Mouse (Mus musculus) liver, embryonic 15.5 days (tissue): ENCODE results near the gene Smpd4. TPM values are rescaled to one million over a fixed set of nuclear protein-coding genes. Genes with fewer than 3 reads are reported as not detected.
"Not testable (repeated sequence)": the region's sequence is repeated elsewhere in the genome, so short reads cannot be mapped to it uniquely, and the experiment has no call there.

Experiments
- ATAC-seq: fragments of 200-750 bp; cut with Nextera tagmentation; 2 replicates; pipeline ENCODE4 v1.8.0; 2017; ENCODE audit warnings: moderate number of reproducible peaks, mild to moderate bottlenecking, moderate library complexity; ENCODE audit not compliant: insufficient read depth
- H3K27ac ChIP-seq: fragments of 300-500 bp; sonication (generic); replicated peaks from 2 replicates; pipeline ENCODE4 v1.5.1; 2015; ENCODE audit warnings: mild to moderate bottlenecking, inconsistent platforms
- H3K27me3 ChIP-seq: fragments of 300-500 bp; sonication (generic); 2 replicates; pipeline ENCODE4 v1.6.1; 2015; ENCODE audit warnings: mild to moderate bottlenecking, inconsistent platforms
- H3K36me3 ChIP-seq: fragments of 300-500 bp; sonication (generic); replicated peaks from 2 replicates; pipeline ENCODE4 v1.6.1; 2015; ENCODE audit warnings: moderate library complexity, mild to moderate bottlenecking, inconsistent platforms
- H3K4me1 ChIP-seq: fragments of 300-500 bp; sonication (generic); replicated peaks from 2 replicates; pipeline ENCODE4 v1.6.1; 2015; ENCODE audit warnings: inconsistent platforms
- H3K4me2 ChIP-seq: fragments of 300-500 bp; sonication (generic); 2 replicates; pipeline ENCODE4 v1.6.1; 2015; ENCODE audit warnings: moderate library complexity, mild to moderate bottlenecking, inconsistent platforms
- H3K4me3 ChIP-seq: fragments of 300-500 bp; sonication (generic); replicated peaks from 2 replicates; pipeline ENCODE4 v1.5.1; 2015; ENCODE audit warnings: mild to moderate bottlenecking, inconsistent platforms
- H3K9ac ChIP-seq: fragments of 300-500 bp; sonication (generic); 2 replicates; pipeline ENCODE4 v1.6.1; 2015; ENCODE audit warnings: moderate library complexity, mild to moderate bottlenecking, inconsistent platforms
- H3K9me3 ChIP-seq: fragments of 300-500 bp; sonication (generic); replicated peaks from 2 replicates; pipeline ENCODE4 v1.6.1; 2016; ENCODE audit warnings: inconsistent platforms
- WGBS: fragments of 180-500 bp; shearing (Covaris S2); methylation state at CpG from one replicate; pipeline ENCODE4 v1.1.7; 2015; ENCODE audit warnings: mixed read lengths; ENCODE audit not compliant: insufficient replicate concordance; 5-methylcytosine and 5-hydroxymethylcytosine counted together
- polyA plus RNA-seq: library from polyadenylated mRNA; unstranded; fragments of >200 nt; fragmentation: Nextera tagmentation; extraction: Ambion mirVana; gene quantifications from 2 replicates; pipeline ENCODE4 v1.2.1, GENCODE M21; 2015

Gene Smpd4
- polyA plus RNA-seq, 1 experiment from 2014 or later, result 14.3 TPM

DNA sequence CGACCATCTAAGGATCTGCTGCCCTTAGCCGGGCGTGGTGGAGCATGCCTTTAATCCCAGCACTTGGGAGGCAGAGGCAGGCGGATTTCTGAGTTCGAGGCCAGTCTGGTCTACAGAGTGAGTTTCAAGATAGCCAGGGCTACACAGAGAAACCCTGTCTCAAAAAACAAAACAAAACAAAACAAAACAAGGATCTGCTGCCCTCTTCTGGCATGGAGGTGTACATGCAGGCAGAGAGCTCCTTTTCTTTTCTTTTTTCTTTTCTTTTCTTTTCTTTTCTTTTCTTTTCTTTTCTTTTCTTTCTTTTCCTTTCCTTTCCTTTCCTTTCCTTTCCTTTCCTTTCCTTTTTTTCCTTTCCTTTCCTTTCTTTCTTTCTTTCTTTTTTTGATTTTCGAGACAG lies 4.4 kb upstream of the Smpd4 start:
- 75% methylated on average over 6 of the region's 6 CpGs for WGBS
- H3K4me1 ChIP-seq, result peaks cover 15% of the 10 kb centered on the region
- H3K9ac ChIP-seq, H3K27ac ChIP-seq, H3K9me3 ChIP-seq, H3K4me2 ChIP-seq, H3K36me3 ChIP-seq, H3K27me3 ChIP-seq, ATAC-seq, H3K4me3 ChIP-seq: not testable (repeated sequence)

DNA sequence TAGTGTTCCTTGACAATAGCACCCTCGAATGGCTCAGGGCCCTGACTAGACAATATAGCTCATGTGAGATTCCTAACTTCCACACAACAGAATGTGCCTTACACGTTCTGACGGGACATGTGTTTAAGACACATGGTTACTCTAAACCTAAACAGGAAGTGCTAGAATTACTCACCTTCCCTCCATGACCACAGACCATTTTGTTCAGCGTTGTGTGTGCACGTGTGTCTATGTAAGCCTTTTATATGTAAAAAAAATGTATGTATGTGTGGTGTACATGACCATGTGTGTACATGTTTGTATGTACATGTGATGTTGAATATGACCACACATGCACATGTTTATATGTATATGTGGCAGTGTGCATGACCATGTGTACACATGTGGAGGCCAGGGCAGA lies 2.9 kb upstream of the Smpd4 start:
- Histone ChIP-seq H3K27ac (no peak overlapping the region), H3K4me1 (peaks cover 30% of the 10 kb centered on the region), H3K9ac (no peak overlapping the region), H3K4me3 (no peak overlapping the region), H3K27me3 (no peaks in the 10 kb centered on the region), H3K4me2 (no peak overlapping the region), H3K9me3 (no peaks in the 10 kb centered on the region), H3K36me3 (peaks cover 2% of the 10 kb centered on the region; the same call in 1 of the 2 replicates)
- ATAC-seq, result no peak
- WGBS, result 43% methylated on average over 5 of the region's 5 CpGs

DNA sequence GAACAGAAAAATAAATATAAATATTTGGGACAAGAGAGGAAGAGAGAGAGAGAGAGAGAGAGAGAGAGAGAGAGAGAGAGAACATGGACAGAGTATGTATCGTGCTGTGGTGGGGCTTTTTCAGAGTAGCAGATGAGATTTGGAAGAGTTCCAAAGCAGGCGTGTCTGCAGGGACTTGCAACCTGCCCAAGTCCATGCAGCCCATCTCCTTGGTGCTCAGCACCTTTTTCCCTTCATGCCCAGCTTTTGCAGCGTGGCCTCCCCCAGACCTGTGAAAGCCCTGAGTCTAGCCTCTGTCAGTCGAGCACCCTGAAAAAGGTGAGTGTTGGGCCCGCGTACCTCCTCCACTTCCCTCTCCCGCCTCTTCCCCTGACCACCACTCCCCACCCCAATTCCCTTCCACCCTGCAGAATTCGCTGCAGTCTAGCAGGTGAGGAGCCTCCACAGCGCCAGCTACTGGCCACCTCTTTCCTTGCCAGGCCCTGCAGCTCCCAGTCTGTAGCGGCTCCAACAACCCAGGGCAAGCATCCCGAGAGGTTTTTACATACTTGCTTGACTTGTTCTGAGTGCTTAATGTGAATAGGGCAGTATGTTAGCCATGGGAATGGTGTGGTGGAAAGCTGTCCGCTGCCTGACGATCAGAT lies 1.1 kb upstream of the Smpd4 start:
- Histone ChIP-seq H3K36me3 (peaks cover 18% of the 10 kb centered on the region), H3K9ac (no peak overlapping the region), H3K9me3 (no peaks in the 10 kb centered on the region), H3K4me2 (peak overlapping the region; percentile 79), H3K4me3 (no peak overlapping the region; the same call in 1 of the 2 replicates), H3K27me3 (no peaks in the 10 kb centered on the region), H3K27ac (no peak overlapping the region), H3K4me1 (peaks cover 35% of the 10 kb centered on the region)
- 0 out of 2 replicates have a peak, but pooled peaks have one; percentile 35 for ATAC-seq
- 20% methylated on average over 13 of the region's 13 CpGs for WGBS

DNA sequence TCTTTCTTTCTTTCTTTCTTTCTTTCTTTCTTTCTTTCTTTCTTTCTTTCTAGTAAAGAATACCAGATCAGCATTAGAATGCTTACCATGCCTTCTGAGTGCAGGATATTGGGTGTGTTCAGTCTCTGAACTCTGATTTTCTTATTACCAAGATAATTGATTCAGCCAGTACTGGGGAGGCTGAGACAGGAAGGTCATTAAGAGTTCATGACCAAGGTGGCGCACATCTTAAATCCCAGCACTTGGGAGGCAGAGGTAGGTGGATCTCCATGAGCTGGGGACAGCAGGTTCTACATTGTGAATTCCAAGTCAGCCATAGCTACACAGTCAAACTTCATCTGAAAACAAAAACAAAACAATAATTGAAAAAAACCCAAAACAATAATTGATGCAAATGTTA lies 2.8 kb downstream of the Smpd4 start:
- 70% methylated on average over 1 of the region's 1 CpGs for WGBS
- Histone ChIP-seq H3K9me3 (no peaks in the 10 kb centered on the region), H3K27ac (no peak overlapping the region), H3K4me1 (peaks cover 35% of the 10 kb centered on the region), H3K4me2 (no peak overlapping the region), H3K27me3 (no peaks in the 10 kb centered on the region), H3K4me3 (no peak overlapping the region), H3K36me3 (peaks cover 54% of the 10 kb centered on the region), H3K9ac (no peak overlapping the region)
- ATAC-seq, result no peak

DNA sequence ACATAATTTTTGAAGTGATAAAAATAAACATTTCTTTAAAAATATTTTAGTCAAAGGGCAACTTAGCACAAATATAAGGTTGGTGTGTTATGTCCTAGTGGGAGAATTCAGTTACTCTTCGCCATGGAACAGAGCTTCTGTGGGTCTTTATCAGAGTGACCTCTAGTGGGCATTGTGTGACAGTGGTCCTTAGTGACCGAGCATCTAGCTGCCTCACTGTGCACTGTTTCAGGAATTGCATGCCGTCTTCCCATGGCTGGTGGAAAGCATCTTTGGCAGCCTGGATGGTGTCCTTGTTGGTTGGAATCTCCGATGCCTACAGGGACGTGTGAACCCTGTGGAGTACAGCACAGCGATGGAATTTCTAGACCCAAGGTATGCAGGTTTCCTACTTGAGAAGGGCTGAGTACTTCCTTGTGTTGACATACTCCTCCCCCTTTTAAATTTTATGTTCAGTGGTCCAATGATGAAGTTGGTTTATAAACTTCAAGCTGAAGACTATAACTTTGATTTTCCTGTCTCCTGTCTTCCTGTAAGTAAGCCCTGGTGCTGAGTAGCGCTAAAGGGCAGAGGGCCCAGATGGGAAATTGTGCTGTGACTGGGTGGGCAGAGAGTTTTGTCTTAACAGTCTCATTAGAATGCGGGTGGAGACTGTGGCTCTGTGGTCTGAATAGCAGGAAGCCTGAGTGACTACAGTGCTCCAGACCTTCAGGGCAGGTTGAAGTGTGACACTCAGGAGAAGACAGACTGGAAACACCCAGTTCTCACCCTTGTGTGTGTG lies 6.5 kb downstream of the Smpd4 start:
- WGBS, result 74% methylated on average over 8 of the region's 8 CpGs
- no peaks in the 10 kb centered on the region for H3K27me3 ChIP-seq
- no peak overlapping the region for H3K27ac ChIP-seq
- no peak overlapping the region for H3K4me2 ChIP-seq
- no peak overlapping the region for H3K9ac ChIP-seq
- ATAC-seq, result no peak
- H3K36me3 ChIP-seq, result peaks cover 91% of the 10 kb centered on the region
- no peak overlapping the region for H3K4me3 ChIP-seq
- H3K4me1 ChIP-seq, result peaks cover 10% of the 10 kb centered on the region
- no peaks in the 10 kb centered on the region for H3K9me3 ChIP-seq

DNA sequence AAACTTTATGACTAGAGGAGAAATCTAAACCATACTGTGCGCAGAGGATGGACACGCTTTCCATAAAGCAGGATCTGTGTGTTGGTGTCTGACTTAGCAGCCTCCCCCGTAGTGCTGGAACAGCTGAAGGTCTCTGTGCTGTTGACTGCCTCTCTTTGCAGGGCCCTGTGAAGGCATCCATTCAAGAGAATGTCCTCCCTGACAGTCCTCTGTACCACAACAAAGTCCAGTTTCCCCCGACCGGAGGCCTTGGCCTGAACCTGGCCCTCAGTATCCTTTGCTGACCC lies 7.1 kb downstream of the Smpd4 start:
- Histone ChIP-seq H3K27me3 (no peaks in the 10 kb centered on the region), H3K4me3 (no peak overlapping the region), H3K9me3 (no peaks in the 10 kb centered on the region), H3K9ac (no peak overlapping the region), H3K36me3 (peaks cover 94% of the 10 kb centered on the region), H3K4me1 (peaks cover 5% of the 10 kb centered on the region; the same call in 1 of the 2 replicates), H3K4me2 (no peak overlapping the region), H3K27ac (no peak overlapping the region)
- WGBS, result 91% methylated on average over 5 of the region's 5 CpGs
- ATAC-seq, result no peak

DNA sequence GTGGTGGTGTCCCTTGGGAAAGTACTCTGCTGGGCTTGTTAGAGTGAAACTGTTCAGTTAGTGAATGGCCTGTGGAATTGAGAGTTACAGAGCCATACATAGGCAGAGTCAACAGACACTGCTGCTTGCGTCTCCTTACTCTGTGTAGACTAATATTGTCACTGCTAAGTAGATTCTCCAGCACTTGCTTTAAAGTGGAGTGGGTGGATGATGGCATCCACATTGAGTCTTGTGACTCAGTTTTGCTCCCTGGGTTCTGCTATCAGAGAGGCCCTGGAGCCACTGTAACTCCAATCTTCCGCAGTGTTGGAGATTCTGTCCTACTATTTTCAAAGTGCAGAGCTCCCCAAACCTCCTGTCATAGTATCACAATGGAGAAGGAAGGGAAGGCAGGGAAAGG lies 13.4 kb downstream of the Smpd4 start:
- Histone ChIP-seq H3K27ac (no peak overlapping the region), H3K36me3 (peaks cover 81% of the 10 kb centered on the region), H3K4me1 (peaks cover 39% of the 10 kb centered on the region), H3K9ac (no peak overlapping the region), H3K27me3 (no peaks in the 10 kb centered on the region), H3K4me3 (no peak overlapping the region), H3K4me2 (no peak overlapping the region), H3K9me3 (no peaks in the 10 kb centered on the region)
- WGBS, result 83% methylated on average over 2 of the region's 2 CpGs
- ATAC-seq, result no peak

DNA sequence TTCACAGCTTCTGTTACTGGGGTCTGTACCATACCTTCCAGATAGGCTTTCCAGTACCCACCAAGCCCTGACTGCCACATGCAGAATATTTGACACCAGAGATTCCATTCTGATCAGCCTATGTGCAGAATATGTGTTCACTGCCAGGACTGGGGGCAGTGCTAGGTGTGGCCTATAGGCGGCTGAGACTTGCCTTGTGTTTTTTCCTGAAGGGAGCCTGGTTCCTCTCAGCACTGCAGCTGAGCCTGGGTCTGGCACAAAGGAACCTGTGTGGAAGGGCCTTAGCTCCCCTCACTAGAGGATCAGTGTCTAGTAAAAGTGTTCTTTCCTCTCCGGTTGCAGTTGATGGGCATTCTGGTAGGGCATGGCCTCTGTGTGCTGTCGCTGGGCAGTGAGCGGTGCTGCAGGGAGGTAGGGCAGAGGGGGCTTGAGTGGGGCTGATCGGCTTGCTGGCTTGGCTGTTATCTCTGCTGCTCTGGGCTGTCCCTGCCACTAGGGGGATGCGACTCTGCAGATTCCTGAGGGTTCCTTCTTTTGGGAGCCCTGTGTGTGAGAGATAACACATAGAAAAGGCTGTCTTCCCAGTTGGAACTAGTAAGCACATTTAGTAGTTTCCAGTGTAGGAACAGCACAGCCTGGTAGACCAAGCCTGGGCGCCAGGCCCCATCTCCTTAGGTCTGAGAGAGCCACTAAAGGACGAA lies 14.5 kb downstream of the Smpd4 start:
- H3K4me3 ChIP-seq, result no peak overlapping the region
- no peak overlapping the region for H3K9ac ChIP-seq
- no peak overlapping the region for H3K27ac ChIP-seq
- H3K4me2 ChIP-seq, result no peak overlapping the region
- no peaks in the 10 kb centered on the region for H3K9me3 ChIP-seq
- 68% methylated on average over 8 of the region's 8 CpGs for WGBS
- H3K36me3 ChIP-seq, result peaks cover 75% of the 10 kb centered on the region
- no peak for ATAC-seq
- no peaks in the 10 kb centered on the region for H3K27me3 ChIP-seq
- H3K4me1 ChIP-seq, result peaks cover 49% of the 10 kb centered on the region

DNA sequence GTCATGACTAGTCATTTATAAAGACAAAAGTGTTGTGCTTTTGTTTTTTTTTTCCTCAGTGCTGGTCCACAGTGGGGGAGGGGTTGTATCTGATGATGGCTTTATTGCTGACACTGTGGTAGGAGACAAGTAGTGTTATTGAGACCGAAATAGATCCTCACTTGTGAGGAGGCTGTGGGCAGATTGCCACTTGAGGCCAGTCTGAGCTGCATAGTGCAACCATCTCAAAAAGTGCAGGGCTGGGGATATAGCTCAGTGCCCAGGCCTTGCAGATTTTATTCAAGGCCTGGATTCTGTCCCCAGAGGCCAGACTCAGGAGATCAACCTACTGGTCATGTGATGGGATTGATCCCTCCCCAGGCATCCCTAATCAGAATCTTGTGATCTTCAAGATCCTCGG lies 17.8 kb downstream of the Smpd4 start:
- H3K4me2 ChIP-seq, result no peak overlapping the region; the same call in 1 of the 2 replicates
- peaks cover 60% of the 10 kb centered on the region for H3K4me1 ChIP-seq
- ATAC-seq, result no peak
- 50% methylated on average over 2 of the region's 2 CpGs for WGBS
- no peak overlapping the region; the same call in 1 of the 2 replicates for H3K9ac ChIP-seq
- H3K36me3 ChIP-seq, result peaks cover 74% of the 10 kb centered on the region
- no peaks in the 10 kb centered on the region for H3K9me3 ChIP-seq
- H3K27ac ChIP-seq, result peak overlapping the region; percentile 95
- H3K4me3 ChIP-seq, result no peak overlapping the region
- no peaks in the 10 kb centered on the region for H3K27me3 ChIP-seq

DNA sequence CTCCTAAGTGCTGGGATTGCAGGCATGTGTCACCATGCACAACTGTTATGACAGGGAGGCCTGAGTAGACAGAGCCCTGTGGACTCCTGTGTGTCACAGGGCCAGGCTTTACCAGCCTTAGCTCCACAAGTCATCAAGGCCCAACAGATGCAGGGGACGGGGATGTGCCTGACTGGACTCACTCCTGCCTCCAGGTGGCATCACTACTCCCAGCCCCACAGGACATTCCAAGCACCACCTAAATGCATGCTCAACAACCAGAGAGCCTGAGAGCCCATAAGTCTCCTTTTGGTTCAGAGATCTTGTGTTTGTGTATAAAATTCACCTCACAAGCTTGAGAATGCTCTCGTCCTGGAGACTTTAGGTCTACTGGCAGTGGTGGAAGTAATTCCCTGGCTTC lies 18.5 kb downstream of the Smpd4 start:
- Histone ChIP-seq H3K36me3 (peaks cover 74% of the 10 kb centered on the region), H3K9ac (peak overlapping the region; percentile 33; the same call in 1 of the 2 replicates), H3K27me3 (no peaks in the 10 kb centered on the region), H3K4me3 (no peak overlapping the region), H3K9me3 (no peaks in the 10 kb centered on the region), H3K4me1 (peaks cover 60% of the 10 kb centered on the region), H3K4me2 (peak overlapping the region; percentile 54), H3K27ac (peak overlapping the region; percentile 95)
- ATAC-seq, result peak; percentile 26
- WGBS, result 59% methylated on average over 2 of the region's 2 CpGs

DNA sequence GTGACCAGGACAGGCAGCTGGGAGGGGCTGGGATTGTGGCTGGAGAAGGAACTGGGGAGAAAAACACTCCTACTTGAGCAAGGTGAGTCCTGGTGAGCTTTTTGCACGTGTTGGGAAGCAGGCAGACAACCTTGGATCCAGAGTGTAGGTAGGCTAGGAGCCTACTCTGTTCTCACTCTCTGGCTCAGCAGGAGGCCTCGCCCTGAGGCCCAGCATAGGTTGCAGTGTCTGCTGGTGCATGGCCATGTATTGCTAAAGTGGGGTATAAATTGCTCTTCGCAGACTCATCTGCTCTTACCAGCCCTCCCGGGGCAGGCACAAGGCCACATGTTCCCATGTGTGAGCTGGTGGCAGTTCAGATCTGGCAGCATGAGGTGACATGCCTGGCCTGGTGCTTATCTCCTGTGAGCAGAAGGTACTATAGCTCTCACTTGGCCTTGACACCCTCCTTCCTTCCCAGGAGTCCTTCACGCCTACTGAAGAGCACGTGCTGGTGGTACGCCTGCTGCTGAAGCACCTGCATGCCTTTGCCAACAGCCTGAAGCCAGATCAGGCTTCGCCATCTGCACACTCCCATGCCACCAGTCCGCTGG lies 19.0 kb downstream of the Smpd4 start:
- H3K27me3 ChIP-seq, result no peaks in the 10 kb centered on the region
- peak; percentile 97 for ATAC-seq
- H3K4me3 ChIP-seq, result no peak overlapping the region
- 31% methylated on average over 9 of the region's 9 CpGs for WGBS
- peak overlapping the region; percentile 54 for H3K4me2 ChIP-seq
- peaks cover 60% of the 10 kb centered on the region for H3K4me1 ChIP-seq
- no peaks in the 10 kb centered on the region for H3K9me3 ChIP-seq
- peak overlapping the region; percentile 95 for H3K27ac ChIP-seq
- 0 out of 2 replicates have a peak overlapping the region, but pooled peaks have one; percentile 33 for H3K9ac ChIP-seq
- peaks cover 74% of the 10 kb centered on the region for H3K36me3 ChIP-seq
